Mouse (Mus musculus): Measurements from ENCODE around the gene Yjefn3.

Yjefn3 gene

GRCm38 (mm10) chr8:69877992-69878391, 24.5 kb downstream of the Yjefn3 start:
- no peak for DNase-seq

DNA sequence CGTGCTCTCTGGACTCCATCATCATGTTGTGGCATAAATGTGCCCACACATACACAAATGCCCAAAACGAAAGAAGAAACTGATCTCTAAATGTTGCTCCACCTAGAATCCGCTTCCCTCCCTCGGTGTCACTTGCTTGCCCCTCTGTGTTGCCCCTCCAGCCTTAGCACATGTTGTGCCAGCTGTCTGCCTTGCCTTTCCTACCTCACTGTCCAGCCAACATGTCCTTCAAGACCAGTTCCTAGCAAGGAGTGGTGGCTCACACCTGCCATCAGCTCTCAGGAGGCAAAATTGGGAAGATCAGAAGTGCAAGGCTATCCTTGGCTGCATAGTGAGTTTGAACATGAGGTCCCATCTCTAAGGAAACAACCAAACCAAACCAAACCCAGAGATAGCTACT, 25.1 kb downstream of the Yjefn3 start:
- no peak for DNase-seq

GRCm38 (mm10) chr8:69876967-69877366, 25.5 kb downstream of the Yjefn3 start:
- no peak for DNase-seq

DNA sequence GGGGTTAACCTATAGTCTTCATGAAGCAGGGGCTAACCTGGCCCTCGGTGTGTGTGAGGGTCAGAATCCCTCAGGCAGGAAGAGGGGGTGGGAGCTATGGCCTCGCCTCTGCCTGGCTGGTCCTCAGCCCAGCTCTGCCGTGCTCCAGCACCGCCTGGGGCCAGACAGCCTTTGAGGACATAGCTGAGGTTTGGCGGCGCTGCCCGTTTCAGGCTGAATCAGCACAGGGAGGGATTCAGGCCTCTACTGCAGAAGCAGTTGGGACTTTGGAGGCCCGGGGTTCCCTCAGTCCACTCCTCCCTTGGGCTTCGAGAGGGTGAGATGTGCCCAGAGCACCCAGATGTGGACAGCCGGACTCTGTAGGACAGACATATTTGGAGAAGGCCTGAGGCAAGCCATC, 26.4 kb downstream of the Yjefn3 start:
- DNase-seq: no peak

- DNase-seq: no peak
Measured at GRCm38 (mm10) chr8:69874654-69875053, 27.9 kb downstream of the Yjefn3 start.

- DNase-seq: peak; percentile 80
Measured at GRCm38 (mm10) chr8:69874155-69874554, 28.4 kb downstream of the Yjefn3 start.

GRCm38 (mm10) chr8:69870907-69871306, 31.6 kb downstream of the Yjefn3 start:
- DNase-seq: no peak

DNA sequence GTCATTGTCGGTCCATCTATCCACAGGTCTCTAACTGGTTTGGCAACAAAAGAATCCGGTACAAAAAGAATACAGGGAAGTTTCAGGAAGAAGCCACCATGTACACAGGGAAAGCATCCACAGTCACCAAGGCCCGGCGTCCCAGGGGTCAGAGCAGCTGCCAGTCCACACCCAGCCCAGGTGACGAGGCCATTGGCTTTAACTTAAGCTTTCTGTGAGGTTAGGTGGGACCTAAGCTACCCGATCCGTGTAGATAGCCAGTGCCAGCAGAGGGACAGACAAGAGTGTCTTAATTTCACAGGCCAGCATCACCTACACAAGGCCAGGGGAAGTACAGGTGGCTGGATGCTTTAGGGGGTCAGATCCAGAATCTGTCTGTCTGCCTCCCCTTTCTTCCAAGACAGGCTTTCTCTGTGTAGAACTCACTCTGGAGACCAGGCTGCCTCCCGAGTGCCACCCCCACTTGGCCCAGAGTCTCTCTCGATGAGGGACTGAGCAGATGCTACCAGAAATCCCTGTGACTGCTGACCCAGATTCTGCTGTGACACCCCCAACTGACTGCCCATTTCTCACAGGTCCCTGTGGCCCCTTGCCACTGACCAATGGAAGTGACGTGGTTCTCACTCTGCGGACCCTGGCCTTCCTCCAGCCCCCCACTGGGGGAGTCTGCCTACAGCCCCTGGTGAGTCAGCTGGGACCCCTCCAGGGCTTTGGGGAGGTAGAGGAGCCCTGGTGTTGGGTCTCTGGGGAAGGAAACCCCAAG, 32.3 kb downstream of the Yjefn3 start:
- no peak for DNase-seq

- no peak for DNase-seq
Measured at GRCm38 (mm10) chr8:69867696-69868326, 34.7 kb downstream of the Yjefn3 start.

DNA sequence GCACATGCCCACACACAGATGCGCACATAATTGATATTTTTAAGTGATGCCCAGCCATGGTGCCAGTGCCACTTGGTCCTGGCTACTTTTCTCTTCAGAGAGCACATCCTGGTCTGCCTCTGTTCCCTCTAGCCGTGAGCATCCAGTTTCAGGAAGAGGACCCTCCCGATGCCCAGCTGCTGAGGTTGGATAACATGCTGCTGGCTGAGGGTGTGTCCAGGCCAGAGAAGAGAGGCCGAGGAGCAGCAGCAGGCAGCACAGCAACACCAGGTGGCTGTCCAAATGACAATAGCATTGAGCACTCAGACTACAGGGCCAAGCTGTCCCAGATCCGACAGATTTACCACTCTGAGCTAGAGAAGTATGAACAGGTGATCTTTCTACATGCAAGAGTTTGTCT, 38.3 kb downstream of the Yjefn3 start:
- DNase-seq: no peak

GRCm38 (mm10) chr8:69863387-69864020, 39.0 kb downstream of the Yjefn3 start:
- DNase-seq: no peak

GRCm38 (mm10) chr8:69861251-69861650, 41.3 kb downstream of the Yjefn3 start:
- no peak for DNase-seq

- no peak for DNase-seq
Measured at GRCm38 (mm10) chr8:69860807-69861206, 41.7 kb downstream of the Yjefn3 start.

GRCm38 (mm10) chr8:69853869-69854268, 48.6 kb downstream of the Yjefn3 start:
- no peak for DNase-seq

DNA sequence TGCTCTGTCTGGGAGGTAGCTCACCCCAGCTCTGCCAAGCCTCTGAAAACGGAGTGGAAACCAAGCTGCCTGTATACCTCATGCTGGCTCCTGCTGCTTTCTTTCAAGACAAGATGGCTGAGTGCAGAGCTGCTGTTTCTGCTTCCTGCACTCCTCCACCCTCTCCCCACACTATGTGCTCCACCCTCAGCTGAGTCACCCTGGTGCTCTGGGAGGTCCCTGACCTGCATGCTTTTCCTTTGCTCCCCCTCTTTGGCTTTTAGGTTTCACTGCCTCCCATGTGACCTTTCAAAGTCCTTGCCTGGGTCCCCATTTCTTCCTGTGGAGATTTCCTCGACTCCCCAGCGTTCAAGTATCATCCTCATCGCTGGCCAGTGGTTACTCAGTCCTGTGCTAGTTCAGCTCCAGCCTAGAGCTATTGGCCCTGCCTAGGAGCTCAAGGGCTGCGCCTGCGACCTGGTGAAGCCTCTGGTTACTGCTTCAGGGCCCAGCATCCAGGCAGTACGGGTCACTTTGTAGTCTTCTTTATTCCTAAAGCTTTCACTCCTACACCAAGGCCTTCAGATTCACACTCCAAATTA, 51.5 kb downstream of the Yjefn3 start:
- no peak for DNase-seq

- DNase-seq: peak; percentile 16
Measured at GRCm38 (mm10) chr8:69849899-69850298, 52.6 kb downstream of the Yjefn3 start.

- DNase-seq: peak; percentile 78
Measured at GRCm38 (mm10) chr8:69848951-69849350, 53.6 kb downstream of the Yjefn3 start.

DNA sequence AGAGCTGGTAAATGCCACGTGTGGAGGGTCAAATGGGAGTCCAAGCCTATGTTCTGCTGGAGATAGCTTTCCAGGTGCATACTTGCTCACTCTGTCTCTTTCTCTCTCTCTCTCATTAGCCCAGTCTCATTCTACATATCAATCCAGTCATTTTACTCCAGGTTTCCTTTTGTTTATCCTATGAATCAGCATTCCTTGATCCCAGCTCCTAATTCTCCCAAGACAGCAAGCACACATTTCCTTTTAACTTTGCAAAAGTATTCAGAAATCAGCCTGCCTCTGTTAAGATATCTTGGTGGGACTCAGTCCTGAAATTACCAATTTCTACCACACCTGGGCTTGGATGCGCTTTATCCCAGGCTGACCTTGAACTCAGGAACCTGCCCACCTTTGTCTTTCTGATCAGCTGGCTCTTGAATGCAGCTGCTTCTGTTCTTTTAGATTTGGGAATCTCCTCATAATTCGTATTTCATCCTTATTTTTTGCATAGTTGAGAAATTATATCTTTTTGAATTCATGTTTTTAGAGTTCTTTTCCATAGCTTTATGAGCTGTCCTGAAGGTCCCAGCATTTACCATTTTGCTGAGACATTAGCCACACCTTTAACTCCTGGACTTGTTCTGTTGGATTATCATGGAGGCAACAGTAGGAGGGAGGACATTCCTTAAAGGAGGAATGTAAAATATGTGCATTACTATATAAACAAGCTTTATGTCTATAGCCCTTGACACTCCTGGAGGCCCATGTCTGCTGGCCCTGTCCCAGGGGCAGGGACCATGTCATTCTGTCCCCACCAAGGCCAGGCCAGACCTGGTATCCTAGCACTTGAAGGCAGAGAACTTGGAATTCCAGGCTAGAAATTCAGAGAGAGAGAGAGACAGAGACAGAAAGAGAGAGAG, 55.1 kb downstream of the Yjefn3 start:
- DNase-seq: no peak

All from lung, postnatal 36 days (tissue).